Mouse (Mus musculus) G1E-ER4 (cell line): ENCODE data around the gene BC030867. TPM values are rescaled to one million over a fixed set of nuclear protein-coding genes. Genes with fewer than 3 reads are reported as not detected.

Experiments
- GATA1 ChIP-seq: IDR thresholded peaks from one replicate; pipeline ENCODE4 v1.8.0; 2012; ENCODE audit warnings: low read length, inconsistent platforms
- polyA plus RNA-seq: library from polyadenylated mRNA; stranded (reverse); fragments of >175 nt; gene quantifications from 2 replicates; pipeline ENCODE4 v1.2.3, GENCODE M21; 2012

The BC030867 gene
- polyA plus RNA-seq, 1 experiment, result 4.7 TPM

- TF ChIP-seq GATA1, result no peak
Measured at GRCm38 (mm10) chr11:102217876-102218430, 30.7 kb upstream of the BC030867 start.

- TF ChIP-seq GATA1, result no peak
Measured at GRCm38 (mm10) chr11:102218783-102219182, 29.9 kb upstream of the BC030867 start.

GRCm38 (mm10) chr11:102219247-102219993 lies 29.3 kb upstream of the BC030867 start:
- TF ChIP-seq GATA1, result no peak

- TF ChIP-seq GATA1, result no peak
Measured at GRCm38 (mm10) chr11:102219994-102220346, 28.7 kb upstream of the BC030867 start.

- TF ChIP-seq GATA1, result no peak
Measured at GRCm38 (mm10) chr11:102220451-102220850, 28.2 kb upstream of the BC030867 start.

GRCm38 (mm10) chr11:102221243-102221953 lies 27.3 kb upstream of the BC030867 start:
- no peak for TF ChIP-seq GATA1

- no peak for TF ChIP-seq GATA1
Measured at GRCm38 (mm10) chr11:102221954-102222351, 26.7 kb upstream of the BC030867 start.

- TF ChIP-seq GATA1, result no peak
Measured at GRCm38 (mm10) chr11:102223166-102223565, 25.5 kb upstream of the BC030867 start.

GRCm38 (mm10) chr11:102224686-102225085 lies 24.0 kb upstream of the BC030867 start:
- no peak for TF ChIP-seq GATA1

- TF ChIP-seq GATA1, result no peak
Measured at GRCm38 (mm10) chr11:102225221-102225620, 23.5 kb upstream of the BC030867 start.

GRCm38 (mm10) chr11:102226067-102226978 lies 22.4 kb upstream of the BC030867 start:
- TF ChIP-seq GATA1, result no peak

- TF ChIP-seq GATA1, result no peak
Measured at GRCm38 (mm10) chr11:102227270-102228190, 21.2 kb upstream of the BC030867 start.

GRCm38 (mm10) chr11:102228191-102228545 lies 20.5 kb upstream of the BC030867 start:
- no peak for TF ChIP-seq GATA1

- no peak for TF ChIP-seq GATA1
Measured at GRCm38 (mm10) chr11:102228646-102229268, 19.9 kb upstream of the BC030867 start.
